Mouse (Mus musculus) embryonic facial prominence, embryonic 13.5 days (tissue): ENCODE results near the gene Olfr95. TPM values are rescaled to one million over a fixed set of nuclear protein-coding genes. Genes with fewer than 3 reads are reported as not detected.
A peak's percentile ranks its signal among the peaks of the same experiment; 100 is the strongest.
"Not testable (repeated sequence)": the region's sequence is repeated elsewhere in the genome, so short reads cannot be mapped to it uniquely, and the experiment has no call there.

Experiments
- ATAC-seq: fragments of 200-750 bp; cut with Nextera tagmentation; 2 replicates; pipeline ENCODE4 v1.8.0; 2017; ENCODE audit warnings: low read depth; ENCODE audit not compliant: insufficient number of reproducible peaks, insufficient read depth, low FRiP score, low TSS enrichment
- H3K27ac ChIP-seq: fragments of 300-500 bp; sonication (generic); 2 replicates; pipeline ENCODE4 v1.5.1; 2015; ENCODE audit warnings: moderate library complexity, mild to moderate bottlenecking, inconsistent platforms
- H3K27me3 ChIP-seq: fragments of 300-500 bp; sonication (generic); 2 replicates; pipeline ENCODE4 v1.6.1; 2015; ENCODE audit warnings: mild to moderate bottlenecking, inconsistent platforms
- H3K36me3 ChIP-seq: fragments of 300-500 bp; sonication (generic); 2 replicates; pipeline ENCODE4 v1.6.1; 2015; ENCODE audit warnings: mild to moderate bottlenecking, inconsistent platforms
- H3K4me1 ChIP-seq: fragments of 300-500 bp; sonication (generic); 2 replicates; pipeline ENCODE4 v1.6.1; 2015; ENCODE audit warnings: inconsistent platforms
- H3K4me2 ChIP-seq: fragments of 300-500 bp; sonication (generic); 2 replicates; pipeline ENCODE4 v1.6.1; 2015; ENCODE audit warnings: moderate library complexity, mild to moderate bottlenecking, inconsistent platforms
- H3K4me3 ChIP-seq: fragments of 300-500 bp; sonication (generic); 2 replicates; pipeline ENCODE4 v1.5.1; 2015; ENCODE audit warnings: mild to moderate bottlenecking, inconsistent platforms
- H3K9ac ChIP-seq: fragments of 300-500 bp; sonication (generic); 2 replicates; pipeline ENCODE4 v1.6.1; 2015; ENCODE audit warnings: mild to moderate bottlenecking, inconsistent platforms
- H3K9me3 ChIP-seq: fragments of 300-500 bp; sonication (generic); 2 replicates; pipeline ENCODE4 v1.6.1; 2016; ENCODE audit warnings: inconsistent platforms
- WGBS: fragments of 180-500 bp; shearing (Covaris S2); methylation state at CpG from one replicate; pipeline ENCODE4 v1.1.7; 2015; ENCODE audit warnings: mixed read lengths; 5-methylcytosine and 5-hydroxymethylcytosine counted together
- polyA plus RNA-seq: library from polyadenylated mRNA; unstranded; fragments of >200 nt; fragmentation: Nextera tagmentation; extraction: Ambion mirVana; gene quantifications from 2 replicates; pipeline ENCODE4 v1.2.1, GENCODE M21; 2015

Gene Olfr95
- not detected in 2 replicates for polyA plus RNA-seq

- no peak within 1 kb of the TSS for H3K27ac ChIP-seq
- 73% methylated on average over 3 of the region's 3 CpGs for WGBS
Observed at GRCm38 (mm10) chr17:37213018-37213417, at the start of gene Olfr95. Gene Olfr95 (minus strand): TSS chr17:37213118.

GRCm38 (mm10) chr17:37250544-37250943 lies 37.6 kb upstream of the Olfr95 start:
- ATAC-seq: no peak
- Histone ChIP-seq H3K4me2 (no peak overlapping the region), H3K9me3 (no peaks in the 10 kb centered on the region), H3K4me3 (no peak overlapping the region), H3K27ac (no peak overlapping the region), H3K27me3 (no peaks in the 10 kb centered on the region), H3K36me3 (no peaks in the 10 kb centered on the region), H3K4me1 (no peaks in the 10 kb centered on the region), H3K9ac (no peak overlapping the region)
- WGBS: 7% methylated on average over 1 of the region's 1 CpGs

More at GRCm38 (mm10) chr17:37213018-37213417, at the start of gene Olfr95:
- ATAC-seq: no peak
- H3K9me3 ChIP-seq: peaks cover 5% of the 10 kb centered on the region
- no peaks in the 10 kb centered on the region for H3K36me3 ChIP-seq
- H3K27me3 ChIP-seq: peaks cover 31% of the 10 kb centered on the region
- H3K4me1 ChIP-seq: no peaks in the 10 kb centered on the region
- no peak within 1 kb of the TSS for H3K4me2 ChIP-seq
- no peak within 1 kb of the TSS for H3K4me3 ChIP-seq
- no peak within 1 kb of the TSS for H3K9ac ChIP-seq

GRCm38 (mm10) chr17:37249460-37249859 lies 36.5 kb upstream of the Olfr95 start:
- H3K27me3 ChIP-seq: no peaks in the 10 kb centered on the region
- H3K4me1 ChIP-seq: no peaks in the 10 kb centered on the region
- no peak overlapping the region for H3K9ac ChIP-seq
- H3K27ac ChIP-seq: no peak overlapping the region
- H3K4me2 ChIP-seq: no peak overlapping the region
- no peak for ATAC-seq
- no peaks in the 10 kb centered on the region for H3K36me3 ChIP-seq
- H3K4me3 ChIP-seq: no peak overlapping the region
- H3K9me3 ChIP-seq: no peaks in the 10 kb centered on the region

- no peak for ATAC-seq
- 27% methylated on average over 5 of the region's 5 CpGs for WGBS
Observed at GRCm38 (mm10) chr17:37246715-37247114, 33.8 kb upstream of the Olfr95 start.

GRCm38 (mm10) chr17:37242198-37242597 lies 29.3 kb upstream of the Olfr95 start:
- Histone ChIP-seq H3K4me2 (no peak overlapping the region), H3K4me3 (no peak overlapping the region), H3K9me3 (no peaks in the 10 kb centered on the region), H3K27ac (no peak overlapping the region), H3K36me3 (no peaks in the 10 kb centered on the region), H3K4me1 (no peaks in the 10 kb centered on the region), H3K27me3 (no peaks in the 10 kb centered on the region), H3K9ac (no peak overlapping the region)
- 60% methylated on average over 3 of the region's 3 CpGs for WGBS
- no peak for ATAC-seq

More at GRCm38 (mm10) chr17:37246715-37247114, 33.8 kb upstream of the Olfr95 start:
- Histone ChIP-seq H3K4me2 (no peak overlapping the region), H3K36me3 (no peaks in the 10 kb centered on the region), H3K4me1 (no peaks in the 10 kb centered on the region), H3K27ac (no peak overlapping the region), H3K4me3 (no peak overlapping the region), H3K27me3 (no peaks in the 10 kb centered on the region), H3K9me3 (no peaks in the 10 kb centered on the region), H3K9ac (no peak overlapping the region)

- ATAC-seq, H3K4me3 ChIP-seq: not testable (repeated sequence)
Observed at GRCm38 (mm10) chr17:37237230-37237629, 24.3 kb upstream of the Olfr95 start, which contains the start of gene Olfr97. Gene Olfr97 (minus strand): TSS chr17:37237330.

GRCm38 (mm10) chr17:37221879-37222278 lies 9.0 kb upstream of the Olfr95 start:
- H3K36me3 ChIP-seq: no peaks in the 10 kb centered on the region
- H3K4me2 ChIP-seq: no peak overlapping the region
- no peak overlapping the region for H3K4me3 ChIP-seq
- no peaks in the 10 kb centered on the region for H3K27me3 ChIP-seq
- no peak for ATAC-seq
- no peak overlapping the region for H3K27ac ChIP-seq
- H3K9ac ChIP-seq: no peak overlapping the region
- WGBS: 42% methylated on average over 1 of the region's 1 CpGs
- H3K9me3 ChIP-seq: peaks cover 5% of the 10 kb centered on the region; the same call in 1 of the 2 replicates
- no peaks in the 10 kb centered on the region for H3K4me1 ChIP-seq

More at GRCm38 (mm10) chr17:37237230-37237629, 24.3 kb upstream of the Olfr95 start, which contains the start of gene Olfr97:
- not testable (repeated sequence) for H3K4me2 ChIP-seq, H3K36me3 ChIP-seq, H3K9ac ChIP-seq, H3K9me3 ChIP-seq, H3K27me3 ChIP-seq, H3K4me1 ChIP-seq, H3K27ac ChIP-seq
- 91% methylated on average over 2 of the region's 2 CpGs for WGBS

- ATAC-seq: no peak
- Histone ChIP-seq H3K4me1 (no peaks in the 10 kb centered on the region), H3K9me3 (peaks cover 5% of the 10 kb centered on the region; the same call in 1 of the 2 replicates), H3K27me3 (no peaks in the 10 kb centered on the region), H3K4me2 (no peak within 1 kb of the TSS), H3K27ac (no peak within 1 kb of the TSS), H3K4me3 (no peak within 1 kb of the TSS), H3K36me3 (no peaks in the 10 kb centered on the region), H3K9ac (no peak within 1 kb of the TSS)
- 66% methylated on average over 4 of the region's 4 CpGs for WGBS
Observed at GRCm38 (mm10) chr17:37219846-37220245, 6.9 kb upstream of the Olfr95 start, which contains the start of gene Olfr96. Gene Olfr96 (plus strand): TSS chr17:37220146.

- Histone ChIP-seq H3K4me3 (no peak overlapping the region), H3K9ac (no peak overlapping the region), H3K36me3 (no peaks in the 10 kb centered on the region), H3K4me1 (no peaks in the 10 kb centered on the region), H3K9me3 (peaks cover 5% of the 10 kb centered on the region; the same call in 1 of the 2 replicates), H3K27ac (no peak overlapping the region), H3K4me2 (no peak overlapping the region), H3K27me3 (peaks cover 4% of the 10 kb centered on the region; the same call in 1 of the 2 replicates)
- ATAC-seq: no peak
- WGBS: 84% methylated on average over 3 of the region's 3 CpGs
Observed at GRCm38 (mm10) chr17:37218486-37218885, 5.6 kb upstream of the Olfr95 start.

GRCm38 (mm10) chr17:37210884-37211768 lies 1.8 kb downstream of the Olfr95 start:
- no peak for ATAC-seq
- no peaks in the 10 kb centered on the region; the same call in 1 of the 2 replicates for H3K9me3 ChIP-seq
- peaks cover 34% of the 10 kb centered on the region for H3K27me3 ChIP-seq
- H3K9ac ChIP-seq: 0 out of 2 replicates have a peak overlapping the region, but pooled peaks have one; percentile 36
- WGBS: 19% methylated on average over 40 of the region's 40 CpGs
- peak overlapping the region; percentile 21; the same call in 1 of the 2 replicates for H3K4me3 ChIP-seq
- H3K4me1 ChIP-seq: no peaks in the 10 kb centered on the region
- H3K4me2 ChIP-seq: peak overlapping the region; percentile 48
- no peaks in the 10 kb centered on the region for H3K36me3 ChIP-seq
- H3K27ac ChIP-seq: no peak overlapping the region

- WGBS: 27% methylated on average over 3 of the region's 3 CpGs
- H3K4me1 ChIP-seq: no peaks in the 10 kb centered on the region
- H3K36me3 ChIP-seq: no peaks in the 10 kb centered on the region
- H3K4me2 ChIP-seq: no peak overlapping the region
- ATAC-seq: no peak
- H3K27me3 ChIP-seq: peaks cover 14% of the 10 kb centered on the region; the same call in 1 of the 2 replicates
- no peaks in the 10 kb centered on the region for H3K9me3 ChIP-seq
- H3K27ac ChIP-seq: no peak overlapping the region
- H3K9ac ChIP-seq: no peak overlapping the region
- no peak overlapping the region for H3K4me3 ChIP-seq
Observed at GRCm38 (mm10) chr17:37203917-37204236, 9.0 kb downstream of the Olfr95 start.
